Mouse (Mus musculus) liver, embryonic 14.5 days (tissue): ENCODE results near the gene Alg14.

ENCODE experiments used
- CTCF ChIP-seq: IDR thresholded peaks from 2 replicates; pipeline ENCODE4 v1.5.1; 2016; ENCODE audit warnings: antibody characterized with exemption, low read depth, control low read depth
- EP300 ChIP-seq: IDR thresholded peaks from 2 replicates; pipeline ENCODE4 v1.6.1; 2016; ENCODE audit warnings: antibody characterized with exemption, low read depth

- TF ChIP-seq CTCF, result no peak
- TF ChIP-seq EP300, result no peak
These were observed 64.5 kb downstream of the Alg14 start for GRCm38 (mm10) chr3:121356111-121356510.
